Mouse (Mus musculus) kidney, postnatal 0 days (tissue): ENCODE measurements at regions not wholly inside any gene's neighbourhood (a gene's known extent, or its start where the extent isn't known, plus 50 kb on each side); places are given as distances from the start of the nearest gene placed in this dataset.

Experiments
- ATAC-seq: fragments of 200-750 bp; cut with Nextera tagmentation; replicated peaks from 2 replicates; pipeline ENCODE4 v1.8.0; 2017; ENCODE audit warnings: low read depth, moderate number of reproducible peaks, moderate TSS enrichment, moderate library complexity; ENCODE audit not compliant: low FRiP score
- DNase-seq: peaks from one replicate; pipeline ENCODE4 v3.0.0-alpha.2; 2016; ENCODE audit warnings: low spot score
- H3K27ac ChIP-seq: fragments of 300-500 bp; sonication (generic); 2 replicates; pipeline ENCODE4 v1.5.1; 2014; ENCODE audit warnings: mild to moderate bottlenecking
- H3K27me3 ChIP-seq: fragments of 300-500 bp; sonication (generic); 2 replicates; pipeline ENCODE4 v1.6.1; 2014; ENCODE audit warnings: low read length, mixed read lengths; ENCODE audit not compliant: insufficient read depth
- H3K36me3 ChIP-seq: fragments of 300-500 bp; sonication (generic); 2 replicates; pipeline ENCODE4 v1.6.1; 2014; ENCODE audit warnings: low read length, mixed read lengths; ENCODE audit not compliant: insufficient read depth
- H3K4me1 ChIP-seq: fragments of 300-500 bp; sonication (generic); replicated peaks from 2 replicates; pipeline ENCODE4 v1.6.1; 2014; ENCODE audit warnings: antibody characterized with exemption, low read length, mixed read lengths; ENCODE audit not compliant: insufficient read depth
- H3K4me2 ChIP-seq: fragments of 300-500 bp; sonication (generic); 2 replicates; pipeline ENCODE4 v1.6.1; 2014; ENCODE audit warnings: mild to moderate bottlenecking, low read length, moderate library complexity, mixed read lengths
- H3K4me3 ChIP-seq: fragments of 300-500 bp; sonication (generic); replicated peaks from 2 replicates; pipeline ENCODE4 v1.5.1; 2014; ENCODE audit warnings: low read depth, low read length
- H3K9ac ChIP-seq: fragments of 300-500 bp; sonication (generic); 2 replicates; pipeline ENCODE4 v1.6.1; 2014; ENCODE audit warnings: low read depth, low read length
- H3K9me3 ChIP-seq: fragments of 300-500 bp; sonication (generic); replicated peaks from 2 replicates; pipeline ENCODE4 v1.6.1; 2016; ENCODE audit warnings: low read length, inconsistent platforms, mixed read lengths
- CTCF ChIP-seq: IDR thresholded peaks from 2 replicates; pipeline ENCODE4 v1.5.1; 2016; ENCODE audit warnings: antibody characterized with exemption, low read depth, mild to moderate bottlenecking, moderate library complexity
- WGBS: fragments of 180-500 bp; shearing (Covaris S2); extraction: QIAGEN DNeasy Blood & Tissue Kit; methylation state at CpG from one replicate; pipeline ENCODE4 v1.1.7; 2014; 5-methylcytosine and 5-hydroxymethylcytosine counted together

- WGBS: 83% methylated on average over 10 of the region's 10 CpGs
- H3K36me3 ChIP-seq: no peaks in the 10 kb centered on the region
- no peaks in the 10 kb centered on the region for H3K9me3 ChIP-seq
- no peak overlapping the region for H3K9ac ChIP-seq
- no peaks in the 10 kb centered on the region for H3K27me3 ChIP-seq
- no peak overlapping the region for H3K4me2 ChIP-seq
- no peak for TF ChIP-seq CTCF
- DNase-seq (no peak), ATAC-seq (no peak)
- no peaks in the 10 kb centered on the region for H3K4me1 ChIP-seq
- H3K4me3 ChIP-seq: no peak overlapping the region
- no peak overlapping the region for H3K27ac ChIP-seq
These were observed 70.9 kb upstream of the Trim52 start for GRCm38 (mm10) chr14:106034933-106035665.

- ATAC-seq (no peak), DNase-seq (no peak)
- 94% methylated on average over 1 of the region's 1 CpGs for WGBS
- Histone ChIP-seq H3K4me2 (no peak overlapping the region), H3K27me3 (no peaks in the 10 kb centered on the region), H3K4me3 (no peak overlapping the region), H3K9ac (no peak overlapping the region), H3K9me3 (no peaks in the 10 kb centered on the region), H3K4me1 (no peaks in the 10 kb centered on the region), H3K36me3 (no peaks in the 10 kb centered on the region), H3K27ac (no peak overlapping the region)
- no peak for TF ChIP-seq CTCF
These were observed 61.7 kb upstream of the Trim52 start for GRCm38 (mm10) chr14:106044274-106044673.

GRCm38 (mm10) chr14:106050231-106050630 lies 55.8 kb upstream of the Trim52 start:
- Histone ChIP-seq H3K4me1 (no peaks in the 10 kb centered on the region), H3K27me3 (no peaks in the 10 kb centered on the region), H3K9ac (no peak overlapping the region), H3K9me3 (no peaks in the 10 kb centered on the region), H3K4me2 (no peak overlapping the region), H3K27ac (no peak overlapping the region), H3K36me3 (no peaks in the 10 kb centered on the region), H3K4me3 (no peak overlapping the region)
- DNase-seq (peak; percentile 45), ATAC-seq (no peak)
- WGBS: 71% methylated on average over 1 of the region's 1 CpGs
- TF ChIP-seq CTCF: no peak

GRCm38 (mm10) chr14:106052585-106053551 lies 53.1 kb upstream of the Trim52 start:
- H3K27me3 ChIP-seq: no peaks in the 10 kb centered on the region
- no peaks in the 10 kb centered on the region for H3K9me3 ChIP-seq
- no peak overlapping the region for H3K4me3 ChIP-seq
- ATAC-seq (no peak), DNase-seq (peak; percentile 76)
- no peaks in the 10 kb centered on the region for H3K4me1 ChIP-seq
- TF ChIP-seq CTCF: no peak
- no peak overlapping the region for H3K4me2 ChIP-seq
- no peak overlapping the region for H3K9ac ChIP-seq
- no peaks in the 10 kb centered on the region for H3K36me3 ChIP-seq
- 42% methylated on average over 6 of the region's 6 CpGs for WGBS
- H3K27ac ChIP-seq: no peak overlapping the region
